Mouse (Mus musculus): ENCODE data around the gene Suclg2. TPM values are rescaled to one million over a fixed set of nuclear protein-coding genes. Genes with fewer than 3 reads are reported as not detected.
"Not testable (repeated sequence)": the region's sequence is repeated elsewhere in the genome, so short reads cannot be mapped to it uniquely, and the experiment has no call there.

The Suclg2 gene
- total RNA-seq, 2 experiments from 2014 or later: 157 to 168 TPM

DNA sequence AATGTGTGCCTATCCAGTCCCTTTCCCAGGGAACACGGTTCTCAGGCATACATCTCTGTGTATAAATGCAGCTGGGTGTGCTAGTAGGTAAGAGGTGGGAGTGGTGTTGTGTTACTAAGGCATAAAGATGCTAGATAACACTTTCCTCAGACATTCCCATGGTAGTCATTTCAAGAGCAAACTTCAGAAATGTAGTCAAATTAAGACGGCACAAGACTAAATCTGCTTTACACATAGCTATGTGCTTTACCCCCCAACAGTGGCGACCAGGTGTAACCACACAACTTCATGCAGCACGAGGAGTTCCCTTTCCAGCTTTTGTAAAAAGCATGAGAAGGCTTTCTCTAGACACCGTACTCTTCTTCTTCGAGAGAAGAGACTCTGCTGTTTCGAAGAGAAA, 89.5 kb downstream of the Suclg2 start:
- no peak for DNase-seq

- DNase-seq: peak; percentile 82 to 88
Observed at GRCm38 (mm10) chr6:95621821-95622220, 96.8 kb downstream of the Suclg2 start.

DNA sequence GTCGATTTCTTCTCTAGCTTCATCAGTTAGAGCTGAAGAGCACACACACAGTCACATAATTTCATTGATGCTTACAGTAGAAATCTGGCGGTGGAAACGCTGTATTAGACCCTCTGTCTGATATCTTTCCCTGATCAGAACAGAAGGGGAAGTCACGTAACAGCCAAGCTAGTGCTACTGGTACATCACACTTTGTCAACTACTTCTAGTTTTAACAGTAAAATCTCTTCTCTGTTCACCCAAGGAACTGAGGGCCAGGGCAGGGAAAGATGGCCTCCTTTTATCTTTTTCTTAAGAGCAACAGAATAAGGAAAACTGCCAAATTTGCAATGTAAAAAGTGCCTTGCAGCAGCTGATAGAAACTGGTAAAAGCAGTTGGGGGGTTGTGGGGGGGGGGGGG, 97.8 kb downstream of the Suclg2 start:
- no peak for DNase-seq

- DNase-seq: no peak
Observed at GRCm38 (mm10) chr6:95619817-95620216, 98.8 kb downstream of the Suclg2 start.

DNA sequence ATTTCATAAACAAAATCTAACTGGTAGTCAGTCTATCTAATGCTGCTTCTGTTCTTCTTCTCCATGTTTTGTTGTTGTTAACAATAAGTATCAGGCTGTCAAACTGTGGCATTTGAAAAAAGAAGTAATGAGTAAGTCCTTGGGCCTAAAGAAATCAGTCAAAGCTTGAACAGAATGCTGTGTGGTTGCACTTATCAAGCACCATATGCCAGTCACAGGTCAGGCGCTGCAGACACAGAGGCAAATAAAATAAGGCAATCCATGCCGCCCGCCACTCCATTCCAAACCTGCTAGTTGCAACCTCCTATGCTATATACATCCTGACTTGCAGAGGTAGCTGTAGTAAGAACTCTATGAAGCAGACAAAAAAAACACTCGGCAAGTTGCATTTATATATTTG, 100.2 kb downstream of the Suclg2 start:
- DNase-seq: no peak

- no peak for DNase-seq
Observed at GRCm38 (mm10) chr6:95613228-95613627, 105.4 kb downstream of the Suclg2 start.

GRCm38 (mm10) chr6:95612412-95613022, 106.1 kb downstream of the Suclg2 start:
- DNase-seq: no peak

- no peak for DNase-seq
Observed at GRCm38 (mm10) chr6:95611059-95611458, 107.5 kb downstream of the Suclg2 start.

- no peak for DNase-seq
Observed at GRCm38 (mm10) chr6:95608123-95608522, 110.5 kb downstream of the Suclg2 start.

DNA sequence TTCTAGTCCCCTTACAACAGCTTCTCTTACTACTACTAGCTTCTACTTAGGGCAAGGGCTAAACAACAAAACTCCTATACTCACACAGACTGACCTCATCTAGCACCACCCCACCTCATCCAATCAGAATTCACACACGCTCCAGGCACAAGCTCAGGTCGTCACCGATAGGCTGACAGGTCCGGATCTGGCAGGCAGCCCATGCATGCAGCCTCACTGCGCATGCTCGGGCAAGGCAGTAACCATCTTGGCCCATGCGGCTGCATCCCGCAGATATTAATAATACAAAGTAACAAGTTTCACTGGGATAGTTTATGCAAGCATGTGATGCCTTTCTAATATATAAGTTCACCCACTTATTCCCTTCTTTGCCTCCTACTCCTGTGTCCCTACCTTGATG, 117.9 kb downstream of the Suclg2 start:
- not testable (repeated sequence) for DNase-seq

DNA sequence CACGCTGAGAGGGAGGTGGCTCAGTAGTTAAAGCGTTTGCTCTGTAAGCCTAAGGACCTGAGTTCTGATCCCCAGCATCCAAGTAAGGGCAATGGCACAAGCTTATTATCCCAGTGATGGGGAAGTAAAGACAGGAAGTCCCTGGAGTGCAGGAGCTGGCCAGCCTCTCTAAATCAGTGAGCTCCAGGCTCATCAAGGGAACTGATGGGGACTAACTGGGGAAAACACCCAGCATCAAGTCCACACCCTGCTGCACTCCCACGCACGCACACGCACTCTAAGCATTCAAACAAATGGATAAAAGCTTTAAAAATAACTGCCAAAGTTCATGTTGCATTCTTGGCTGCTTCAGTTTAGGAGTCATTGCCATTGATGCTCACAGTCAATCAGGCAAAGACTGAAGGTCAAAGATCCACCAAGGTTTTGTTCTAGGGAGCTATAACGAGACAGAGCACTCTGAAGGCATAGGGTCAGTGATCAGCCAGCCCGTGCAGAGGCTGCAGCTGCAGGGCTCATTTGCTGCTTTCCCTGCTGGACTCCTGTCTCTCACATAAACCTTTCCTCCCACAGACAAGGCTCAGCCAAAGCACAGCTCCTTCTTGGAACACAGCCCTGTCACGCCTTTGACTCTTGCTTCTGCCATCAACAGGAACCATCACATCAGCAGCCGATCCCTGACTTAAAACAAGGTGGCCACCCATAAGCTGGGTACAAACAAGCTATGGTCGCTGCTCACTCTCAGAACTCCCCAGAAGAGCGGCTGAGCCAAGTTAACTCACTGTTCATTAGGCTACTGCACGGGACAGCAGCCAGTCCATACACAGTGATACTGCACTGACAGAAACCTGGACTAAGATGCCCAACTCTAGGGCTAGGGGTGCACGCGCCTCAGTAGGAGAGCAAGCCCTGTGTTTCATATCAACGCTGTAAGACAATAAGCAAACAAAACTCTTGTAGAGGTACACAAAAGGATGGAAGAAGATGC, 121.5 kb downstream of the Suclg2 start:
- peak; percentile 22 to 34 for DNase-seq

- no peak for DNase-seq
Observed at GRCm38 (mm10) chr6:95595852-95596251, 122.7 kb downstream of the Suclg2 start.

- peak in 1 of 2 experiments; percentile 10 for DNase-seq
Observed at GRCm38 (mm10) chr6:95594239-95594638, 124.4 kb downstream of the Suclg2 start.

DNA sequence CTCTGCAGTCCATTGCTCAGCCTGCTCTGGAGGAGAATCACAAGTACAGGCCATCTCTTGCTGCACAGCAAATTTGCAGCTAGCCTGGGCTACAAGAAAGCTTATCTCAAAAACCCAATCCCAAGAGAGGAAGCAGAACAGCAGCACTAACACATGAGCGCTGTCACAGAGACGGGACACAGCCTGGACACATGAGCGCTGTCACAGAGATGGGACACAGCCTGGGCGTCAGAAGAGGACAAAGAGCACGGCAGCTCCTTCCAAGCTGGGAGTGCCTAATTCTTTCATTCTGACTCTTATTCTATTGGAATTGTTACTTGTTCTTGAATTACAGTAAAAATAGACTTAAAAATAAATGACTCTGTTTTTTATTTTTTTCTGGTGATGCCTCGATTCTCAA, 126.2 kb downstream of the Suclg2 start:
- no peak for DNase-seq

DNA sequence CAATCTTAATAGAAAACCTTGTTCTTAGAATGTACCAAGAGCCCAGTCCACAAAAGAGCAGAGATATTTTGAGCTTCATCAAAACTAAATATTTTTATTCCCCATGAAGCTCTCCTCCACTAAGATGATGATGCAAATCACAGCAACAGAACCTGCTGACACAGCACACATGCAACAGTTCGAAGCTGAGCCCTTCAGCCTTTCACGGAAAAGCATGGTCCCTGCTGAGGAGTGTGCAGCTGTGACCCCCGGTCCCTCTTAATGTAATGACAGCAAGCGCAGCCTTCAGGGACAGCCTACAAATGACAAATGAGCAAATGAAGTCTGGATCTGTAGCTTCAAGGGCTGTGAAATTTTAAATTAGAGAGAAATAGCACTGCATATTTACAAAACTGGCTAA, 128.1 kb downstream of the Suclg2 start:
- no peak for DNase-seq

- no peak for DNase-seq
Observed at GRCm38 (mm10) chr6:95587108-95587796, 131.3 kb downstream of the Suclg2 start.

GRCm38 (mm10) chr6:95581893-95582292, 136.7 kb downstream of the Suclg2 start:
- DNase-seq: no peak

DNA sequence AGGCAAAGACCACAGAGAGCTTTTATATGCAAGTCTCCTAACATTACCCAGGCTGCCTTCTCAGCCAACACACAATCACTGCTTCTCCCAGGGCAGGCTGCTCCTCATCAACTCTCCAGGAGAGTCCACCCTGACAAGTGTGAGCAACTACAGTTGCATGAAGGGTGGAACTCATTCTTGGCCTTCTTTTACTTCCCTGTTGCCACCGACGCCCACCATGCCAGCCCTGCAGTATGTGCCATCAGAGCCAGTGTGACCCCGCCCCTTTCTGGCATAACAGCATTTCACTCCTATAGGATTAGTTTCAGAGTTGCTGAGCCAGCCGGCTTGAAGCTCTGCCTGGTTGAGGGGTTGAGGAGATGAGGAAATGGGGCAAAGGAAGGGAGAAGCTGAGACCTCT, 138.8 kb downstream of the Suclg2 start:
- DNase-seq: no peak

DNA sequence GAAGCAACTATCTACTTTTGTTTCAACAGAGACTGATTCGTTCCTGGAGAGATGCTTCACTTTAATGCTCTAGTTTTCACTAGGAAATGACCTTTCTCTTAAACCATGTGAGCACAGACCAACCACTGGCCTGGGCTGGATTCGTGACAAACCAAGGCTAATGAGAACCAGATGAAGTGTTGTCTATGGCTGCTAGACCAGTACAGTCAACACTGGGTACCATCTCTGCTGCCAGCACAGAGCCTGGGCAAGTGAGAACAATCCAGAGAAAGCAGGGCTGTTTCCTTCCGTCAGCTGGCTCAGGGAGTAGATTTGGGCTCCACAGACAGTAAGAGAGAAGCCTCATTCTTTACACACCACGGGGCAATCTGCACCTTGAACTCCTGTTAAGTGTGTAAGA, 143.1 kb downstream of the Suclg2 start:
- DNase-seq: no peak

- DNase-seq: no peak
Observed at GRCm38 (mm10) chr6:95574867-95575266, 143.7 kb downstream of the Suclg2 start.

- no peak for DNase-seq
Observed at GRCm38 (mm10) chr6:95574389-95574788, 144.2 kb downstream of the Suclg2 start.

DNA sequence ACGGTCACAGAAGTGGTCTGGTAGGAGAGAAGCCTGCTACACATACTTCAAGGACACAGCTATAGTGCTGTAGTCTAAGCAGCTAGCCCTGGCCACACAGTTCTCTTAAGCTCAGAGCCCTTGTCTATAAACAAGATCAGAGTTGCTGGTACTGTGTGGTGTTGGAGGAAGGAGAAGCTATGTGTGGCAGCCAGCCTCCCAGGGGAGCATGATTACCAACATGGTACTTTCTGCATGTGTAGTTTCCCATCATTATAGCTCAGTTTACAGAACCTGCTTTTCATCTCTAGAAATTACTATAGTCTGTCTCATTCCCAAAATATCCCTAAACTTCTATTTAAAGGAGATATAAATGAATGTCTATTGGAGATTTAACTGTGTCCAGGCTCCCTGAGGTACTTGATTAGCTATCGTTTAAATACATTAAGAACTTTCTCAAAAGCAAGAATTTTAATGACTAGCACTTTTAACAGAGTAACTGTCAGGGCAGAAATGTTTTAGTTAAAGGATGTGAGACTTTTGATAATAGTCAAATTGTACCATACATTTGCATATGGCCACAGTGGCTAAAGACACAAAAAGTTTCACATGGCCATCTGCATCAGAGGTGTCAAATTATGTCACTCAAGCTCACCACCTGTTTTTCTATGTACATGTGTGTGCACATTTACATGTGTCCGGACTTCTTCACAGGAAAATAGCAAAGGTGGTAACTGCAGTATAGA, 145.4 kb downstream of the Suclg2 start:
- no peak for DNase-seq
